In genomic region chr13:83600301-83600700, GRCm38 (mm10) we compare ENCODE assay signal across 26 mouse cellular contexts.
DNase-seq lines count a peak whose midpoint lies in the region; ATAC-seq lines count a peak whose summit lies in the region.
"Had no signal": no experiment of that assay in that cellular context is flagged by ENCODE, and none has a peak within 500 bp of the region (broad histone marks: within the 10 kb centered on the region; RNA-seq: fewer than 3 reads in every experiment).

No protein-coding gene starts in this region.

- H3K4me3 ChIP-seq in midbrain, embryonic 16.5 days (ENCODE audit: low read depth, low read length), result no peak overlapping the region
- H3K4me3 ChIP-seq: embryonic facial prominence, embryonic 12.5 days; embryonic facial prominence, embryonic 15.5 days; erythroblast, embryonic 14.5 days; forebrain, embryonic 12.5 days; forebrain, embryonic 15.5 days; heart, embryonic 12.5 days; heart, embryonic 15.5 days had no signal

- no peak overlapping the region for H3K4me2 ChIP-seq in midbrain, embryonic 16.5 days (ENCODE audit: low read length)
- H3K4me2 ChIP-seq: embryonic facial prominence, embryonic 12.5 days; embryonic facial prominence, embryonic 15.5 days; forebrain, embryonic 12.5 days; forebrain, embryonic 15.5 days; heart, embryonic 12.5 days; heart, embryonic 15.5 days; hindbrain, embryonic 14.5 days had no signal

- H3K4me1 ChIP-seq in midbrain, embryonic 16.5 days (ENCODE audit: control insufficient read depth, insufficient read depth, low read length), result peaks cover 8% of the 10 kb centered on the region

- H3K36me3 ChIP-seq in splenic B cell, adult 2 months (ENCODE audit: control insufficient read depth, insufficient read depth, low read length, poor library complexity, severe bottlenecking), result peaks cover 6% of the 10 kb centered on the region; the same call in 1 of the 2 replicates
- H3K36me3 ChIP-seq in midbrain, embryonic 16.5 days (ENCODE audit: control insufficient read depth, insufficient read depth, low read length), result no peaks in the 10 kb centered on the region
- H3K36me3 ChIP-seq: embryonic facial prominence, embryonic 12.5 days; embryonic facial prominence, embryonic 15.5 days; forebrain, embryonic 12.5 days; forebrain, embryonic 15.5 days; heart, embryonic 15.5 days had no signal

- no peaks in the 10 kb centered on the region for H3K27me3 ChIP-seq in splenic B cell, adult 2 months (ENCODE audit: control insufficient read depth, insufficient read depth, low read length, poor library complexity, severe bottlenecking)
- H3K27me3 ChIP-seq in midbrain, embryonic 16.5 days (ENCODE audit: control insufficient read depth, insufficient read depth, low read depth, low read length), result no peaks in the 10 kb centered on the region
- H3K27me3 ChIP-seq: embryonic facial prominence, embryonic 12.5 days; embryonic facial prominence, embryonic 15.5 days; forebrain, embryonic 12.5 days; forebrain, embryonic 15.5 days; heart, embryonic 12.5 days; heart, embryonic 15.5 days had no signal

- H3K27ac ChIP-seq in midbrain, embryonic 16.5 days (ENCODE audit: low read length), result no peak overlapping the region
- H3K27ac ChIP-seq: embryonic facial prominence, embryonic 12.5 days; embryonic facial prominence, embryonic 15.5 days; forebrain, embryonic 12.5 days; forebrain, embryonic 15.5 days; heart, embryonic 15.5 days; hindbrain, embryonic 14.5 days had no signal

- ATAC-seq in erythroblast, adult 5-6 weeks (replicated peaks; ENCODE audit: low FRiP score, poor library complexity, severe bottlenecking), result 0 out of 2 replicates have a peak, but pooled peaks have one; percentile 30
- no peak for ATAC-seq in megakaryocyte, adult 5-6 weeks (ENCODE audit: poor library complexity, severe bottlenecking)
- ATAC-seq in midbrain, embryonic 16.5 days, result no peak
- ATAC-seq: forebrain, embryonic 15.5 days; intestine, postnatal 0 days had no signal

- H3K9me3 ChIP-seq in midbrain, embryonic 16.5 days (replicated peaks; ENCODE audit: control insufficient read depth, low read length, poor library complexity, severe bottlenecking), result no peaks in the 10 kb centered on the region
- H3K9me3 ChIP-seq: embryonic facial prominence, embryonic 12.5 days; embryonic facial prominence, embryonic 15.5 days; forebrain, embryonic 12.5 days; forebrain, embryonic 15.5 days; heart, embryonic 12.5 days; heart, embryonic 15.5 days had no signal

- H3K9ac ChIP-seq in midbrain, embryonic 16.5 days (ENCODE audit: low read depth, low read length), result no peak overlapping the region
- H3K9ac ChIP-seq: embryonic facial prominence, embryonic 12.5 days; embryonic facial prominence, embryonic 15.5 days; forebrain, embryonic 12.5 days; forebrain, embryonic 15.5 days; heart, embryonic 12.5 days; heart, embryonic 15.5 days; hindbrain, embryonic 14.5 days had no signal

- DNase-seq in 416B (ENCODE audit: low read depth) (peak; percentile 15), A20 (ENCODE audit: low read depth, low spot score) (peak; percentile 62)
- peak; percentile 42 for DNase-seq in splenic B cell, adult 2 months (ENCODE audit: low read depth, low spot score)
- DNase-seq: adrenal gland, adult 2 months; adrenal gland, postnatal 25 days; B cell, adult 2 months; cerebellum, adult 18-20 months; cerebellum, adult 9-10 months; cerebellum, postnatal 14 days; gastrocnemius, postnatal 10 days; gastrocnemius, postnatal 36 days; heart, adult 18-20 months; heart, postnatal 14 days; heart, postnatal 4 days had no signal
